Mouse (Mus musculus): ENCODE results near the gene Pofut1. TPM values are rescaled to one million over a fixed set of nuclear protein-coding genes. Genes with fewer than 3 reads are reported as not detected.
"Not testable (repeated sequence)": the region's sequence is repeated elsewhere in the genome, so short reads cannot be mapped to it uniquely, and the experiment has no call there.

Pofut1 gene
- polyA plus RNA-seq, 1 experiment from 2014 or later = 4.9 TPM

- no peak overlapping the region for H3K4me3 ChIP-seq
- no peak overlapping the region for H3K9ac ChIP-seq
- WGBS = 76% methylated on average over 6 of the region's 6 CpGs
- H3K9me3 ChIP-seq = no peaks in the 10 kb centered on the region
- no peaks in the 10 kb centered on the region for H3K36me3 ChIP-seq
- no peaks in the 10 kb centered on the region for H3K27me3 ChIP-seq (replicated peaks)
- ATAC-seq (ENCODE audit: low FRiP score, low read depth) = no peak
- no peak overlapping the region for H3K27ac ChIP-seq
- no peaks in the 10 kb centered on the region for H3K4me1 ChIP-seq
- no peak overlapping the region for H3K4me2 ChIP-seq (replicated peaks)
These were observed 33.5 kb downstream of the Pofut1 start for GRCm38 (mm10) chr2:153274919-153275247.

- not testable (repeated sequence) for H3K4me1 ChIP-seq; H3K27me3 ChIP-seq (replicated peaks); H3K27ac ChIP-seq; H3K4me3 ChIP-seq; H3K36me3 ChIP-seq; ATAC-seq (ENCODE audit: low FRiP score, low read depth); H3K9ac ChIP-seq; H3K9me3 ChIP-seq; H3K4me2 ChIP-seq (replicated peaks)
- 89% methylated on average over 3 of the region's 3 CpGs for WGBS
These were observed 34.2 kb downstream of the Pofut1 start for GRCm38 (mm10) chr2:153275577-153275976.

GRCm38 (mm10) chr2:153276440-153276839 is 35.1 kb downstream of the Pofut1 start:
- H3K36me3 ChIP-seq = no peaks in the 10 kb centered on the region
- ATAC-seq (ENCODE audit: low FRiP score, low read depth) = no peak
- no peak overlapping the region for H3K9ac ChIP-seq
- WGBS = 91% methylated on average over 8 of the region's 8 CpGs
- no peaks in the 10 kb centered on the region for H3K27me3 ChIP-seq (replicated peaks)
- H3K9me3 ChIP-seq = no peaks in the 10 kb centered on the region
- no peaks in the 10 kb centered on the region for H3K4me1 ChIP-seq
- H3K4me3 ChIP-seq = no peak overlapping the region
- no peak overlapping the region for H3K27ac ChIP-seq
- H3K4me2 ChIP-seq (replicated peaks) = no peak overlapping the region

- H3K36me3 ChIP-seq; H3K27me3 ChIP-seq (replicated peaks); H3K4me1 ChIP-seq; H3K27ac ChIP-seq; H3K9ac ChIP-seq; H3K9me3 ChIP-seq; H3K4me3 ChIP-seq; ATAC-seq (ENCODE audit: low FRiP score, low read depth); H3K4me2 ChIP-seq (replicated peaks): not testable (repeated sequence)
- WGBS = 97% methylated on average over 5 of the region's 5 CpGs
These were observed 35.5 kb downstream of the Pofut1 start for GRCm38 (mm10) chr2:153276846-153277245.

- Histone ChIP-seq H3K36me3 (no peaks in the 10 kb centered on the region), H3K27ac (no peak overlapping the region), H3K27me3 (replicated peaks) (no peaks in the 10 kb centered on the region), H3K9ac (no peak overlapping the region), H3K4me2 (replicated peaks) (no peak overlapping the region), H3K4me3 (no peak overlapping the region), H3K9me3 (no peaks in the 10 kb centered on the region), H3K4me1 (no peaks in the 10 kb centered on the region)
- ATAC-seq (ENCODE audit: low FRiP score, low read depth) = no peak
- WGBS = 88% methylated on average over 5 of the region's 5 CpGs
These were observed 37.0 kb downstream of the Pofut1 start for GRCm38 (mm10) chr2:153278357-153278756.

GRCm38 (mm10) chr2:153283919-153284318 is 42.6 kb downstream of the Pofut1 start:
- no peaks in the 10 kb centered on the region for H3K9me3 ChIP-seq
- no peak for ATAC-seq (ENCODE audit: low FRiP score, low read depth)
- no peak overlapping the region for H3K9ac ChIP-seq
- no peak overlapping the region for H3K4me3 ChIP-seq
- no peaks in the 10 kb centered on the region for H3K27me3 ChIP-seq (replicated peaks)
- WGBS = 89% methylated on average over 6 of the region's 6 CpGs
- no peak overlapping the region for H3K27ac ChIP-seq
- no peaks in the 10 kb centered on the region for H3K36me3 ChIP-seq
- H3K4me2 ChIP-seq (replicated peaks) = no peak overlapping the region
- 0 out of 2 replicates have a peak, but pooled peaks cover 6% of the 10 kb centered on the region for H3K4me1 ChIP-seq

GRCm38 (mm10) chr2:153286524-153286923 is 45.2 kb downstream of the Pofut1 start:
- no peaks in the 10 kb centered on the region for H3K27me3 ChIP-seq (replicated peaks)
- WGBS = 86% methylated on average over 4 of the region's 4 CpGs
- peaks cover 10% of the 10 kb centered on the region; the same call in 1 of the 2 replicates for H3K4me1 ChIP-seq
- no peak overlapping the region for H3K27ac ChIP-seq
- H3K9ac ChIP-seq = no peak overlapping the region
- H3K9me3 ChIP-seq = no peaks in the 10 kb centered on the region
- ATAC-seq (ENCODE audit: low FRiP score, low read depth) = no peak
- H3K4me2 ChIP-seq (replicated peaks) = no peak overlapping the region
- H3K4me3 ChIP-seq = no peak overlapping the region
- no peaks in the 10 kb centered on the region for H3K36me3 ChIP-seq

- H3K36me3 ChIP-seq = no peaks in the 10 kb centered on the region
- H3K27me3 ChIP-seq (replicated peaks) = no peaks in the 10 kb centered on the region
- no peak overlapping the region for H3K9ac ChIP-seq
- no peak overlapping the region for H3K4me3 ChIP-seq
- no peak overlapping the region for H3K27ac ChIP-seq
- H3K9me3 ChIP-seq = no peaks in the 10 kb centered on the region
- ATAC-seq (ENCODE audit: low FRiP score, low read depth) = no peak
- H3K4me2 ChIP-seq (replicated peaks) = no peak overlapping the region
- peaks cover 22% of the 10 kb centered on the region for H3K4me1 ChIP-seq
- WGBS = 50% methylated on average over 6 of the region's 6 CpGs
These were observed 46.5 kb downstream of the Pofut1 start for GRCm38 (mm10) chr2:153287835-153288234.

GRCm38 (mm10) chr2:153290938-153291928 is 49.9 kb downstream of the Pofut1 start, which contains the start of gene Kif3b:
Kif3b (plus strand) TSS chr2:153291413.
- Histone ChIP-seq H3K36me3 (no peaks in the 10 kb centered on the region), H3K9ac (peak within 1 kb of the TSS; percentile 93), H3K27me3 (replicated peaks) (no peaks in the 10 kb centered on the region), H3K4me2 (replicated peaks) (peak within 1 kb of the TSS; percentile 74), H3K27ac (no peak within 1 kb of the TSS), H3K9me3 (no peaks in the 10 kb centered on the region), H3K4me1 (peaks cover 22% of the 10 kb centered on the region), H3K4me3 (peak within 1 kb of the TSS; percentile 98)
- peak; percentile 86 for ATAC-seq (ENCODE audit: low FRiP score, low read depth)
- 1% methylated on average over 63 of the region's 63 CpGs for WGBS

GRCm38 (mm10) chr2:153292305-153292861 is 51.0 kb downstream of the Pofut1 start:
- Histone ChIP-seq H3K4me1 (peaks cover 22% of the 10 kb centered on the region), H3K36me3 (no peaks in the 10 kb centered on the region), H3K27me3 (replicated peaks) (no peaks in the 10 kb centered on the region), H3K4me3 (peak overlapping the region; percentile 98), H3K4me2 (replicated peaks) (peak overlapping the region; percentile 74), H3K9ac (peak overlapping the region; percentile 93), H3K9me3 (no peaks in the 10 kb centered on the region), H3K27ac (no peak overlapping the region)
- WGBS = 51% methylated on average over 7 of the region's 7 CpGs
- ATAC-seq (ENCODE audit: low FRiP score, low read depth) = no peak

- Histone ChIP-seq H3K4me2 (replicated peaks) (no peak overlapping the region), H3K9me3 (no peaks in the 10 kb centered on the region), H3K36me3 (no peaks in the 10 kb centered on the region), H3K9ac (no peak overlapping the region), H3K27ac (no peak overlapping the region), H3K27me3 (replicated peaks) (no peaks in the 10 kb centered on the region), H3K4me3 (no peak overlapping the region), H3K4me1 (peaks cover 16% of the 10 kb centered on the region)
- no peak for ATAC-seq (ENCODE audit: low FRiP score, low read depth)
- WGBS = 88% methylated on average over 4 of the region's 4 CpGs
These were observed 53.9 kb downstream of the Pofut1 start for GRCm38 (mm10) chr2:153295196-153295595.

- 87% methylated on average over 4 of the region's 4 CpGs for WGBS
- no peak for ATAC-seq (ENCODE audit: low FRiP score, low read depth)
- Histone ChIP-seq H3K27me3 (replicated peaks) (no peaks in the 10 kb centered on the region), H3K9me3 (no peaks in the 10 kb centered on the region), H3K4me3 (no peak overlapping the region), H3K4me2 (replicated peaks) (no peak overlapping the region), H3K4me1 (no peaks in the 10 kb centered on the region), H3K36me3 (no peaks in the 10 kb centered on the region), H3K27ac (no peak overlapping the region), H3K9ac (no peak overlapping the region)
These were observed 56.4 kb downstream of the Pofut1 start for GRCm38 (mm10) chr2:153297771-153298170.
